In genomic region chr11:101051617-101052016, GRCm38 (mm10) we compare ENCODE assay signal across 11 mouse cellular contexts. TPM values are rescaled to one million over a fixed set of nuclear protein-coding genes. Genes with fewer than 3 reads are reported as not detected.
"Had no signal": no experiment of that assay in that cellular context is flagged by ENCODE, and none has a peak within 500 bp of the region (broad histone marks: within the 10 kb centered on the region; RNA-seq: fewer than 3 reads in every experiment).

No protein-coding gene starts in this region.

- ATAC-seq: intestine, postnatal 0 days; midbrain, embryonic 13.5 days had no signal

- H3K4me3 ChIP-seq: limb, embryonic 12.5 days; lung, embryonic 15.5 days; midbrain, embryonic 13.5 days; stomach, embryonic 15.5 days had no signal

- DNase-seq: kidney, postnatal 10 days; kidney, postnatal 4 days; liver; right cerebral cortex, postnatal 14 days; thymus, postnatal 4 days had no signal

- H3K4me2 ChIP-seq: limb, embryonic 12.5 days; lung, embryonic 15.5 days; midbrain, embryonic 13.5 days; stomach, embryonic 15.5 days had no signal

- H3K27me3 ChIP-seq: limb, embryonic 12.5 days; lung, embryonic 15.5 days; midbrain, embryonic 13.5 days; stomach, embryonic 15.5 days had no signal

- H3K9ac ChIP-seq: limb, embryonic 12.5 days; lung, embryonic 15.5 days; midbrain, embryonic 13.5 days; stomach, embryonic 15.5 days had no signal

- H3K9me3 ChIP-seq: limb, embryonic 12.5 days; lung, embryonic 15.5 days; midbrain, embryonic 13.5 days; stomach, embryonic 15.5 days had no signal

- H3K4me1 ChIP-seq: limb, embryonic 12.5 days; midbrain, embryonic 13.5 days had no signal

- H3K27ac ChIP-seq: limb, embryonic 12.5 days; midbrain, embryonic 13.5 days had no signal

RNA-seq across cellular contexts. Expression of gene Hsd17b1, which starts 26.6 kb away (rescaled TPM):
- polyA plus RNA-seq: limb, embryonic 12.5 days; midbrain, embryonic 13.5 days; midbrain, postnatal 0 days had no signal
